Mouse (Mus musculus): ENCODE data around the gene Gm37240. TPM values are rescaled to one million over a fixed set of nuclear protein-coding genes. Genes with fewer than 3 reads are reported as not detected.

Gm37240 gene
- total RNA-seq, 2 experiments from 2014 or later = 1.4 to 2.4 TPM

DNA sequence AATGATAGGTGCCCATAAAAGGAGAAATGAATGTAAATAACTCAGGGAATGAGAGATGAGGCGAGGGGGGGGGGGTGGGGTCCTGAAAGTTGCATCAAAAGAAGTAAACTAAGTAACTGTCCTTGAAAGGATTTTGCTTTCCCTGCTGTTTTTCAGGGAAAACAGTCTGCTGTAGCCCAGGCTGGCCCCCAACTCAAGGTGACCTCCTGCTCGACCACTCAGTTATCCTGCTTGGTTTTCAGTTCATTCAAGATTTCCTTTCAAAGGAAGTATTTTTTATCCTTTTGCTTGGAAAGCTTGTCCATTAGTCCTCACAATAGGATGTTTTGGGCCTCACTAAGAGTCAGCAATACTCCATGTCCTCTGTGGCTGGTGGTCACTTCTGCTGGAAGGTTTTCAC lies 547.4 kb downstream of the Gm37240 start:
- TF ChIP-seq CTCF (conservative IDR thresholded peaks at IDR 0.05) = no peak
- no peak for DNase-seq (ENCODE audit: low spot score in 2 of 2)
- H3K27ac ChIP-seq = peak overlapping the region; percentile 90
- H3K4me3 ChIP-seq = no peak overlapping the region

DNA sequence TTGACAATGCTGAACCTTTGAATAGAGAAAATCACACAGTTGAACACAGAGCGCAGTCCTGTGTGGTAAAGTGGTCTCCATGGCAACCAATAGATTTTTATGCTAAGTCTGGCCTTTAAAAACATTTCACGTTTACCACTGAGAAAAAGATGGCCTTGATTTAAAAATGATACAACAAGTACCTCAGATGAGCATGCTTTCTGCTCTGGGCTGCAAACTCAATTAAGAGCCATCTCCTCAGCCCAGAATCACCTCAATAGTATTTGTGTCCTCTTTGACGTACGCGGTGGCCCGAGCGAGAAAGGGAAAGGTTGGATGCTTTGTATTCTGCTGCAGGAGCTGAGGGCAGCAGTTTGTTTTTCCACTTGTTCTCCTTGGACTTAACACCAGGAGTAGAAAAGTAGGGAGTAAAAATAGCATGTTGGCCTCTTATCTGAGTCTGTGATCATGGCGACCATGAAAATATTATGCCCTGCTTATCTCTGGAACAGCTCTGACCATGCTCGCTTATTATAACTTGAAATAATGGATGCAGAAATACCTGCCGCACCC lies 548.0 kb downstream of the Gm37240 start:
- H3K4me3 ChIP-seq = no peak overlapping the region
- peak overlapping the region; percentile 90 for H3K27ac ChIP-seq
- DNase-seq (ENCODE audit: low spot score in 2 of 2) = peak in 1 of 2 experiments; percentile 34
- TF ChIP-seq CTCF (conservative IDR thresholded peaks at IDR 0.05) = no peak

DNA sequence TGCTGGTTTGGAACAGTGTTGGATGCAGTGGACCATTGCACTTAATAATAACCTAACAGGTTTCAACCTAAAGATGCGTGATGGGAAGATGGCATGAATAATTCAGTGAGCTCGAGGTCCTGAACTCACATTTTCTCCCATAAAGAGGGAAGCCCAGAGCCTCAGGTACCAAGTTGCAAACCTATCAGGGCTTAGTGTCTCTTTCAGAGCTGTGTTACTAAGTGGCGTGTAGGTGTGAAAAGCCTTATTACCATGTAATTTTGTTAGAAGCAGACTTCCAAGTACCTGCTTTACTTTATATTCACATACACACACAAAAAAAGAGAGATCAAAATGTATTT lies 548.6 kb downstream of the Gm37240 start:
- peak overlapping the region; percentile 90 for H3K27ac ChIP-seq
- DNase-seq (ENCODE audit: low spot score in 2 of 2) = no peak
- no peak for TF ChIP-seq CTCF (conservative IDR thresholded peaks at IDR 0.05)
- no peak overlapping the region for H3K4me3 ChIP-seq

DNA sequence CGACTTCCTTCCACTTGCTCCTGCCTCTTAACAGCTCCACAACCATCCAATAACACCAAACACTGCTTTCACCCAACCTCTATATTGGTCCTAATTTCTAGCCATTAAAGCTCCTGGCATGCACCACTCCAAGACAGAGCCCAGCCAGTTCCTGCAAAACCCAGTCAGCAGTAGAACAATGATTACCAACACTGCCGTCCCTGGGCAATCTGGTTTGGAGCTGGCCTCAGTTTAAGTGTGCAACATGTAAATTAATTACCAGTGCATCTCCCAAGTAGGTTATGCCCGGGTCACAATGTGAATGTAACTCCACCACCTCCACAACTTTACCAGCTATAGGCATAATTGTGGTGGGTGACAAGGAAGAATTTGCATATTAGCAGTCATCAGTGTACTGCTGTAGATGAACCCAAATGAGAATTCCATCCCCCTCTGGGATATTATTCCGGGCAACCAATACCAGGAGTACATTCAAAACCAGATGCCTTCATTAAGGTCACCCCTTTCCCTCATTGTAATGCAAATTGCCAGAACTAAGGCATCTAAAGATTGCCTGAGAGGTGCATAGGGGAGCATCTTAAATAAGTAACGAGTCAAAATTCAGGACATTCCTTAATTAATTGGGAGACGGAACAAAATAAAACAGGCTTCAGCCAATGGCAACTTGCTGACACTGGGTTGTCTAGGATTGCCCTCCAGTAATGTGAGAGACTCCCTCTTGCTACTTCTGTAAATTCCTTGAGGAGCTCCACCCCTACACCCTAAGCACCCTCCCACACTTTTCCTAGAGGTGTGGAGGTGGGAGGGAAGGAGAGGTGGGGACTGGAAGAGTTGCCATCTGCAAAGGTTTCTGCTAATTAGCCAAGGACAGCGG lies 549.2 kb downstream of the Gm37240 start:
- TF ChIP-seq CTCF (conservative IDR thresholded peaks at IDR 0.05) = no peak
- peak overlapping the region; percentile 90 for H3K27ac ChIP-seq
- DNase-seq (ENCODE audit: low spot score in 2 of 2) = no peak
- no peak overlapping the region for H3K4me3 ChIP-seq

DNA sequence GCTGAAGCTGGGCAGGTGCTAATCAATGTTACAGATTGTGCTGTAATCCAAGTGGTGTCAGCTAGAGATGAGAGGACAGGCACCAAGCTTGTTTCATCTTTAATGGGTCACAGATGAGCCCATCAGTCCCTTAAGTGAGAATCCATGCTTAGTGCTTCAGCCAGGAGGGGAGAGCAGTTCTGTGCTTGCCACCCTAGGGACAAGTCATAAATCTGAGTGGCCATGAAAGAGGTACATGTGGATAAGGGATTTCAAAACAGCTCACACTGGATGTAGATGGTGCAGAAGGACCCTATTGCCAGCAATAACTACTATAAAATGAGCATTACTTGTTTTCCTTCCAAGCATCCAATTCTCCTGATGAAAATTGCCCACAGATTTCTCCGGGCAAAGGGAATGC lies 551.8 kb downstream of the Gm37240 start:
- no peak for DNase-seq (ENCODE audit: low spot score in 2 of 2)
- Histone ChIP-seq H3K4me3 (no peak overlapping the region), H3K27ac (no peak overlapping the region)
- TF ChIP-seq CTCF (conservative IDR thresholded peaks at IDR 0.05) = no peak

DNA sequence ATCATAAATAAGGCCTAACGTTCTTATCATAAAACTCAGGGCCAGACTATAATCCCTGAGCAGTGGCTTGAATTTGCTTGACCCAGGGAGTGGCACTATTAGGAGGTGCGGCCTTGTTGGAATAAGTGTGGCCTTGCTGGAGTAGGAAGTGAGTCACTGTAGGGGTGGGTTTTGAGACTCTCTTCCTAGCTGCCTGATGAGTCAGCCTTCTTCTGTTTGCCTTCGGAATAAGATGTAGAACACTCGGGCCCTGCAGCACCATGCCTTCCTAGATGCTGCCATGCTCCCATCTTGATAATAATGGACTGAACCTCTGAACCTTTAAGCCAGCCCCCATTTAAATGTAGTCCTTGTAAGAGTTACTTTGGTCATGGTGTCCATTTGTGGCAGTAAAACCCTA lies 555.0 kb downstream of the Gm37240 start:
- Histone ChIP-seq H3K4me3 (no peak overlapping the region), H3K27ac (no peak overlapping the region)
- TF ChIP-seq CTCF (conservative IDR thresholded peaks at IDR 0.05) = no peak
- DNase-seq (ENCODE audit: low spot score in 2 of 2) = no peak

DNA sequence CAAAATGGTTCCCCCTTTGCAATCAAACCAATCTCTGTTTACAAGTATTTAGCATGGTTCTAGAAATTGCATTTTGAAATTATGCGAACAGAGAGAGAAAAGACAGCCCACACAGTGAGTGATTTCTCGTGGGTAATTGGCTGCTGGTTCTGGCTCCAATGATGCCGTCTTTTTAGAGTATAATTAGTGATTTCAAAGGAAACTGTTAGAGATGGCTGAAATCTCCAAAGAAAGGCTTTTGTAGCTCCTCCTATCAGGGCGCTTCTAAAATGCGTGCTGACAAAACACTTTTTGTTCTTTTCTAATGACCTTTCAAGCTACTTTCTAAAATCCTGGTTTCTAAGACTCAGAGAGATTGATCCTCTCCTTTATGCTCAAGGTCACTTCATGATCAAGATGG lies 569.1 kb downstream of the Gm37240 start:
- H3K27ac ChIP-seq = peak overlapping the region; percentile 83
- H3K4me3 ChIP-seq = no peak overlapping the region
- TF ChIP-seq CTCF (conservative IDR thresholded peaks at IDR 0.05) = no peak
- no peak for DNase-seq (ENCODE audit: low spot score in 2 of 2)

DNA sequence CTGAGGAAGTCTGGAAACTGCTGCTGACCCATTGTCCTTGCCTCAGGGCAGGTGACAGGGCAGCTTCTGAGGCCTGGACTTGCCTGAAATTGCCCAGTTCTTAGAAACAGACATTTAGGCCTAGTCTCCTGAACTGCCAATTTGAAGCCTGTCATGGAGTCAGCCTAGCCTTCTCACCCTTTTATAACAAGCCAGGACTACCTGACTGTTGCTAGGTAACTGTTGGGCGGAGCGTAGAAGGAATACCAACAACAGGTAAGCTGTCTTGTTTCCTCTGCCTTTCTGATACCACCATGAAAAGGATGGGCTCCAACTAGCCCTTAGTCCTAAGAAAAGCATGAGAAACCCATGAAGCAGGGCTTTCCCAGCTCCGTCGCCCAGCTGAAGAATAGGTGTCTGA lies 570.0 kb downstream of the Gm37240 start:
- DNase-seq (ENCODE audit: low spot score in 2 of 2) = no peak

DNA sequence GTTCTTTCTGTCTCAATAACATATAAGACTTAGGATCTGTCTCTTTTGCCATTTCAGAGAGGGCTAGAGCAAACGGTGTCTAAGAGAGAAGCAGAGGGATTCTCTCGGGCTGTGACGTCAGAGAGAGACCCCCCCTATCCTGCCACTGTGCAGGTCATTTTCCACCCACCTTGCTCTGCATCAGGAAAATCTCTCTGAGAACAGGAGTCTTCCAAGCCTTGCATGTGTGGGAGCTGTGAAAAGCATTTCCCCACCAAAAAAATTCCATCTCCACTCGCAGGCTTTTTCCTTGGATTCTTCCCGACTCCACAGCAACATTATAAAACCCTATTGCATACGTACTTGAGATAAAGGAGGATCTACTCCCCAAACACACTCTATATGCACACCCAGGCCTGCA lies 572.4 kb downstream of the Gm37240 start:
- DNase-seq (ENCODE audit: low spot score in 2 of 2) = no peak
- TF ChIP-seq CTCF (conservative IDR thresholded peaks at IDR 0.05) = no peak
- no peak overlapping the region for H3K4me3 ChIP-seq
- H3K27ac ChIP-seq = peak overlapping the region; percentile 60

More for the DNA sequence above, 570.0 kb downstream of the Gm37240 start:
- Histone ChIP-seq H3K27ac (peak overlapping the region; percentile 83; the same call in 1 of the 2 replicates), H3K4me3 (no peak overlapping the region)
- TF ChIP-seq CTCF (conservative IDR thresholded peaks at IDR 0.05) = no peak

DNA sequence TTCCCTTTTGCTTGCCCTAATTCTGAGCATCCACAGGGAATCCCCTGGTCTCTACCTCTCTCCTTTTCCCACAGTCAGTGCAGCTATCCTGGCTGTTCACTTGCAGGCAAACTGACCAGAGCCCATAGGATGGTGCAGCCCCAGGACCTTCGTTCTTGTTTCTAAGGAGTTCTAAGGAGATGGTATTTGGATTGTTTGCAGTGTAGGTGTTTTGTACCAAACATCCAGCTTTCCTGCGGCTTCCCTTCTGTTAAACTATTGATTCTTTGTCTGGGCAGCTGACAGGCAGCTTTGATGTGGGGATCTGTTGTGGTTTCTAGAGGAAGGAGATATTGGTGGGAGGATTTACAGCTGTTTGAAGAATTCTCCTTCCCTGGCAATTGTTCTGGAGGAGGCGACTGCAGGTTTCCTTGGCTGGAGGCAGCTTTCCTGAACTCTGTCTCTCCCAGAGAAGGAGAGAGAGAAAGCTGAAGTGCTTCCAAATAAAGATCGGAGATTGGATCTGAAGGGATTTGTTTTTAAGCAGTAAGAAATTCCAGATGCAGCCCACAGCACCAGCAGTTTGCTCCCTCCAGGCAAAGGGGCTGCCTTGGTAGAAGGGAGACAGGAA lies 573.6 kb downstream of the Gm37240 start:
- H3K27ac ChIP-seq = peak overlapping the region; percentile 60
- no peak for TF ChIP-seq CTCF (conservative IDR thresholded peaks at IDR 0.05)
- no peak for DNase-seq (ENCODE audit: low spot score in 2 of 2)
- H3K4me3 ChIP-seq = no peak overlapping the region

DNA sequence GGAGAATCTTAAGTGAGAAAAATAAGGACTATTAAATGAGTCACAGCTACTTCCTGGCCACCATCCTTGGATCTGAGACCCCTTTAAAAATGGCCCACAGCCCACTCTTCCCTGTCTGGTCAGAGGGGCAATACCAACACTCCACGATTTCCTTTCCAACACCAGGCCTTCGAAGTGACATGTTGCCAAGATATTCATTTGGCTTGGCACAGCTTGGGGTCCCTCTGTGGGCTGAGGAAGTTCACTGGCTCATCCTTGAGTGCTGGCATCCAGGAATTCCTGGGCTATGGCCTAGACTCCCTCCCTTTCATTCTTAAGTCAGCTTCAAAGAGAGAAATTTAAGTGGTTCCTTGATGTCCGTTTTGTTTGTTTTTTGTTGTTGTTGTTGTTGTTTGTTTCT lies 576.1 kb downstream of the Gm37240 start:
- peak overlapping the region; percentile 75 for H3K27ac ChIP-seq

DNA sequence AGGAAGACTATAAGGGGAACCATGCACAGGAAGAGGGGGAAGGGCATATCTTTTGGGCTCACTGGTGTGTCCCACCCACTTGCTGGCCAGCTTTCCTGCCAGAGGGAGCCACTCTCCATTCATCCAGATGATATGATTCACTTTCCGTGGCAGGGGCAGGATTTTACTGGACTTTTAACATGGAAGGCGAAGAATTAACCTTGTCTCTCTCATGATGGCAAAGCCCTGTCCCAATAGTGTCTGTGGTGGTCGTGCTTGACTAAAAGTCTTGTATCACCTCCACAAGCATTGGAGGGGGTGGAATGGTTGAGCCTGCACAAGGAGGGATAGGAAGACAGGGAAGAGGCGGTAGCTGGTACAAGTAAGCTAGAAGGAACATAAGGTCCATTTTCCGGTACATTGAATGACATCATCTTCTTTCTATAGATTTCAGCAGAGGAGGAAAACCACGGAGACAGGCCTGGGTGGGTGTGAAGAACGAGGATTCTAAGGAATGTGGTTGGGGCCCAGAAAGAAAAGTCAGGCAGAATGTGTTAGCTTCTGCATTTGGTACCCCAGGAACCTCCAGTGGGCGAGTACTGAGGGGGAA lies 576.8 kb downstream of the Gm37240 start:
- H3K27ac ChIP-seq = peak overlapping the region; percentile 75
- DNase-seq (ENCODE audit: low spot score in 2 of 2) = peak in 1 of 2 experiments; percentile 48
- no peak for TF ChIP-seq CTCF (conservative IDR thresholded peaks at IDR 0.05)
- no peak overlapping the region for H3K4me3 ChIP-seq

More for the DNA sequence above, 576.1 kb downstream of the Gm37240 start:
- no peak overlapping the region for H3K4me3 ChIP-seq
- no peak for TF ChIP-seq CTCF (conservative IDR thresholded peaks at IDR 0.05)
- no peak for DNase-seq (ENCODE audit: low spot score in 2 of 2)

DNA sequence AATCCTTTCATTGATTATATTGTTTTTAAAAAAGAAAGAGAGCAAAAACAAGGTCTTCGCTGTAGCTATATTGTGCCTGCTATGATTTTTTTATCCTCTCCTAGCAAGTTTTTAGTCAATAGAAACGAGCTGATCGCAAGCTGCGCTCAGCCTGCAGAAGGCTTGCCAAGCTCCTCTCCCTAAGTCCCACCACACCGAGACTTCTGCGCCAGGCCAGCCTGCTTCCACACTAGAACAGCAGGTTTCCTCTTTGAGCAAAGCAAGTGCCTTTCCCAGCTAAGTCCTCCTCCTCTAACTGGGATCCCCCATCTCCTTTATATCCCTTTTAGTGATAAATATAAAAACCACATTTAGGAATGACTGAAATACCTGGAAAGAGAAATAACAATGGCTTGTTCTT lies 578.1 kb downstream of the Gm37240 start:
- H3K27ac ChIP-seq = peak overlapping the region; percentile 92
- peak; percentile 43 to 55 for DNase-seq (ENCODE audit: low spot score in 2 of 2)
- H3K4me3 ChIP-seq = no peak overlapping the region
- TF ChIP-seq CTCF (conservative IDR thresholded peaks at IDR 0.05) = no peak
